Mouse (Mus musculus) embryonic fibroblast, embryonic 13.5 days (primary cell): ENCODE data around the gene Gm42906.

ENCODE experiments used
- CTCF ChIP-seq: IDR thresholded peaks from 2 replicates; pipeline ENCODE4 v1.5.1; 2011; ENCODE audit warnings: mild to moderate bottlenecking, control low read depth, low read length, moderate library complexity, borderline replicate concordance; ENCODE audit not compliant: insufficient read depth
- POLR2A ChIP-seq: IDR thresholded peaks from 2 replicates; pipeline ENCODE4 v1.6.1; 2011; ENCODE audit warnings: low read depth, mild to moderate bottlenecking, control low read depth, low read length, moderate library complexity

DNA sequence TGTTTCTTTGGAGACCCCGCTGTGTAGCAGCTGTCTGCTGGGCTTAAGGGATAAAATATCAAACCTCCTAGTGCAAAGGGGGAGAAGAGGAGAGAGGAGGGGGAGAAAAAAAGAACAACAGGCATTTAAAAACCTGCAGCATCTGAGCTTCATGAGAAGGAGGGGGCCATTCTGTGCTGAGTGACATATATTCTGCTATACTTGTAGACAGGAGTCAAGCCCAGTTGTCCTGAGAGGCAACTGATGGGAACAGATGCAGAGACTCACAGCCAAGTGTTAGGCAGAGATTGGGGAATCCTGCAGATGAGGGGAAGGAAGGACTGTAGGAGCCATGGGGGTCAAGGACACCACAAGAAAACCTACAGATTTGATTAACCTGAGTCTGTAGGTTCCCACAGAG is 141.6 kb downstream of the Gm42906 start:
- TF ChIP-seq CTCF (no peak), POLR2A (no peak)
